Mouse (Mus musculus) left cerebral cortex, adult 9 months (tissue): ENCODE results near the gene Nkap.
"Not testable (repeated sequence)": the region's sequence is repeated elsewhere in the genome, so short reads cannot be mapped to it uniquely, and the experiment has no call there.

Experiments
- DNase-seq, 2 experiments: peaks; one replicate each; pipeline ENCODE4 v3.0.0; 2022; ENCODE audit warnings: low spot score in 2 of 2

Nkap gene

DNA sequence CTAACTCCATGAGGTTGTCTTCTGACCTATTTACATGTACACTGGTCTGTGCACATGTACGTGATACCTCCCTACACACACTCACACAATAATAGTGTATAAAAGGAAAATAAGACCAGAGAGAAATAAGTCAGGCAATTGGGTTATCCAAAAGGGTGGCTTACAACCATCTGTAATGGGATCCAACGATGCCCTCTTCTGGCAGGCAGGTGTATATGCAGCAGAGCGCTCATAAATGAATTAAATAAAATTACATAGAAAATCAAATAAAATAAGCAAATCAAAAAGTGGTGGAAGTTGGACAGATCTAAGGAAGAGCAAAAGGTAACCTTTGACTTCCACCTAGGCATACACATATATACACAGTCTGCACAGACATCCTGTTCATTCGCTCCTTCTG, 31.2 kb downstream of the Nkap start:
- no peak for DNase-seq

DNA sequence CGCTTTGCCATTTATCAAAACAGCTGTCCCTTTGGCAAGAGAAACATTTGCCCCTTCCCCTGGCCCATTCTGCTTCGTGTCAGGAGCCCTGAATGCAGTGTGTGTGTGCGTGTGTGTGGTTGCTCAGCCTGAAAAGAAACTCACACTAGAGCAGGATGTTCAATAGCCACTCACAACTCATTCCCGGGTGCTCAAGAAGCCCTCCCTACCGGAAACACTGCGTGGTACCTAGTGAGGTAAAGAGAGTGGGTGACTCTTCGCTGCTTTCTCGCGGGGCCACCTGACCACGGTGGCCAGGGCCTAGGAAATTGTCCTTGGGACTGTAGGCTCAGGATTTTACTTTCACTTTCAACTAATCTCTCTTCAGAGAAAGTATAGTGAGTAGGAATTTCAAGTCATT, 34.6 kb downstream of the Nkap start:
- DNase-seq = no peak

DNA sequence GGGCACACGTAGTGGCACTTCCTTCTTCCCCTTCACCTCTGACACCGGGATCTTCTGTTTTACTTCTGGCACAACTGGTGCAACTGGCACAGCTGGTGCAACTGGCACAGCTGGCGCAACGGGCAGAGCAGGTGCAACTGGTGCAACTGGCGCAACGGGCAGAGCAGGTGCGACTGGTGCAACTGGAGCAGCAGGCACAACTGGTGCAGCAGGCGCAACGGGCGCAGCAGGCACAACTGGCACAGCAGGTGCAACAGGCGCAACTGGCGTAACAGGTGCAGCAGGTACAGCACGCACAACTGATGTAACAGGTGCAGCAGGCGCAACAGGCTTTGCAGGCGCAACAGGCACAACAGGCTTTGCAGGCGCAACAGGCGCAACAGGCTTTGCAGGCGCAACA, 36.5 kb downstream of the Nkap start:
- DNase-seq = no peak

DNA sequence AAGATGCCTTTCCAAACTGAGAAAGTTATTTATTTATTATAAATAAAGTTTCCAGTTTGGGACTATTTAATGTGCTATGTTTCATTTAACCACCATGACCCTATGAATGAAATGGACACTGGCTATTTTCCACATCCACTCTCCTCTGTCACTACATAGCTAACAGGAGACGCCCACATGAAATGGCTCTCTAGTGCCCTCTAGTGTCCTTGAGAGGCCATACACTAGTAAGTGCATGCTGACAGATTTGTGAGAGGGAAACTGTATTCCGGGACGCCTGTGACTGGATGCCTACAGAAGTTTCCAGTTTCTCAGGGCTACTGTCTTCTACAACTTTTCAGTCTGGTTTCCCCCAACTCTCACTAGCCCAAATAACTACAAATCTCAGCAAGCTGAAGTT, 40.5 kb downstream of the Nkap start:
- peak in 1 of 2 experiments; percentile 20 for DNase-seq

DNA sequence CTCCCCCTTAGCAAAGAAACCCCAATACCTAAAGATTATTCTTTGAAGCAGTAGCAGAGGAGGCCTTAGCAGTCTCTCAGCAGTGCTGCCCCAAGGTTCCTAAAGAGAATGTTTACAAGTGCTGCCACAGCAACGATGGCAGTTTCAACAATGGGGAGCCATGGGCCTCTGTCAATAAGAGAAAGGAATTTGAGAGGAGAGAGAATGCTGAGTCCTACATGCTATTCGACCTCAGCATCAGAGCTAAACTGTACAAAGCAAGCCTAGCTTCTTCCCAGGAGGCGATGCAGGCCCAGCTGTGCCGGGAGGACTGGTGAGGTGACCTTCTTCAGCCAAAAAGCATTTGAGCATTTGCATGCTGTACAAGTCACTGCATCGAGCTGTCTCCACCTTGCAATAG, 42.1 kb downstream of the Nkap start, which contains the start of gene Akap14:
Gene Akap14 (minus strand): TSS at position 101 of the 400 bp plus-strand sequence.
- no peak for DNase-seq

DNA sequence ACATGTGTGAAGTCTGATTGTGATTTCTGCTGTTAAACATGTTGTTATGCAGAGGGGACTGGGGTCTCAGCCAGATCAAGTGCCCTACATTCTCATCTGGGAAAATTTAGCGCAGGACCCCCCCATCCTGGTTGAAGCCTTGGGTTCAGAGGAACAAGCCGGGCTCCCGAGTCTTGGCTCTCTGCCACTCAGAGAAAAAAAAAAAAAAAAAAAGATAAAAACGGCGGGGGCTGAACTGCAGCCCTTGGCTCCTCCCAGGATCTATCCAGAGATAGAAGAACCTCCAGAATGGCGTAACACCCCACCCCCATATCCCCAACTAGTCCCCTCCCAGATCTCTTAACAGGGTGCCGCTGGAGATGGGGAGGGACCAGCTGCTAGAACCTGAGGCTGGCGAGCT, 57.8 kb downstream of the Nkap start:
- not testable (repeated sequence) for DNase-seq

DNA sequence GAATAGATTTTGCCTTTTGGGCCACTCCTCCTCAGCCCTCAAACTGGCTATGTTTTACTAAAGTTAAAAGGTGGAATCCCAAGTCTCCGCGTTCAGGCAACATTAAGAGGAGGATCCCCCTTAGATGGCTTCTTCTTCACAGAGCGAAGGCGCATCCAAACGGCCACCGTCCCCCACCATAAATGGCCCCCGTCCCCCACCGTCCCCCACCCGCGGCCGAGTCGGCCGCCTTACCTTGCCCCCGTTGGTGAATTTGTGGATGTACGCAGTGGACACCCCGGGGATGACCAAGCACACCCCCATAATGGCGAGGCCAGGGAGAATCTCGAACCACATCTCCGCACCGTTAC, 64.1 kb downstream of the Nkap start:
- DNase-seq = no peak

DNA sequence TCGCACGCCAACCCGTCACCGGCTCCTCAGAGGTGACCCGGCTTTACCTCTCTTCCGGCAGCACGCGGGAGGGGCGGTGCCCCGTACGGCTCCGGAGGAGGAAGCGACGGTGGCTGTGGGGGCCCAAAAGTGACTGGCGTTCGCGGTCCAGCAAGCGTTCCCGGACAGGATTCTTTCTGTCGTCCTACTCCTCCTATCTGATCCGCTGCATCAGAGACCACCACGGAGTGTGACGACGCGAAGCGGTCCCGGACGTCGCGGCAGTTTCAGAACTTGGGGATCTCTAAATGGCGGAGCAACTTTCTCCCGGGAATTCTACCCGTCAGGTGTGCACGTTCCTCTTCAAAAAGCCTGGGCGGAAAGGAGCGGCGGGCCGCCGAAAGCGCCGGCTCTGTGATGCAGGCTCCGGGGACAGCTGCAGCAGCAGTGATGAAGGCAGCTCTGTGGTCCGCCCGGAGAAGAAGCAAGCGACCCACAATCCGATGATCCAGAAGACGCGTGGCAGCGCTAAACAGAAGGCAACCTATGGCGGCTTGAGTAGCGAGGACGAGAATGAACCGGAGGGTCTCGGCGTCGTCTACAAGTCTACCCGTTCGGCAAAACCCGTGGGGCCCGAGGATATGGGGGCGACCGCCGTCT, 64.6 kb downstream of the Nkap start, which contains the start of the genes Ndufa1 and Rnf113a1:
Gene Ndufa1 (minus strand): TSS at position 59 of the 639 bp plus-strand sequence.
Gene Rnf113a1 (plus strand): TSS at position 141 of the 639 bp plus-strand sequence.
- peak; percentile 32 to 78 for DNase-seq

DNA sequence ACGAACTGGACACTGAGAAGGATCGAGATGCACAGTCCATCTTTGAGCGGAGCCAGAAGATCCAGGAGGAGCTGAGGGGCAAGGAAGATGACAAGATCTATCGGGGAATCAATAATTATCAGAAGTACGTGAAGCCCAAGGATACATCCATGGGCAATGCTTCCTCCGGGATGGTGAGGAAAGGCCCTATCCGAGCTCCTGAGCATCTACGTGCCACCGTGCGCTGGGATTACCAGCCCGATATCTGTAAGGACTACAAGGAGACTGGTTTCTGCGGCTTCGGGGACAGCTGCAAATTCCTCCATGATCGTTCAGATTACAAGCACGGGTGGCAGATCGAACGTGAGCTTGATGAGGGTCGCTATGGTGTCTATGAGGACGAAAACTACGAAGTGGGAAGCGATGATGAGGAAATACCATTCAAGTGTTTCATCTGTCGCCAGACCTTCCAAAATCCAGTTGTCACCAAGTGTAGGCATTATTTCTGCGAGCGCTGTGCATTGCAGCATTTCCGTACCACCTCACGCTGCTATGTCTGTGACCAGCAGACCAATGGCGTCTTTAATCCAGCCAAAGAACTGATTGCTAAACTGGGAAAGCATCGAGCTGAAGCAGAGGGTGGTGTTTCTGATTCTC, 65.3 kb downstream of the Nkap start:
- peak in 1 of 2 experiments; percentile 22 for DNase-seq

DNA sequence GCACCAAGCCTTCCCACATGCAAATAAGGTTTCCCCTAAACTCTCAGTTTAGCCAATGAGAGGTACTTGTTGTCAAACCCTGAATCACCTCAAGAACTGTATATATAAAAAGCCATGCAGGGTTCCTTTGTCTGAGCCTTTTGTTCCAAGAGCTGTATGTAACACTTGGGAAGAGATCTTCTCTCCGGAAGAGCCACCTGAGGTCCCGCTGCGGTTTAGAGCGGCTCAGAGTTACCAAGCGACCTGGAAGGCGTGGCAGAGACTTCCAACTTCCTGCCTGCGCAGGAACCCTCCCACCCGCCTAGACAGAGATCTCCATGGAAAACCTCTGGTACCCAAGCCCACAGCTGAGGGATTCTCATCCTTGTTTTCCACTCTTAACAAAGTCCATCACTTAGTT, 72.1 kb downstream of the Nkap start:
- DNase-seq = no peak
